Mouse (Mus musculus) kidney, adult 2 months (tissue): ENCODE results near the gene Tfdp2. TPM values are rescaled to one million over a fixed set of nuclear protein-coding genes. Genes with fewer than 3 reads are reported as not detected.

Source experiments
- DNase-seq: peaks from one replicate; pipeline ENCODE4 v3.0.0; 2021
- H3K27ac ChIP-seq: fragments of 200-500 bp; 2 replicates; pipeline ENCODE4 v1.5.1; 2012; ENCODE audit warnings: low read depth, low read length, control low read depth, inconsistent platforms; ENCODE audit not compliant: insufficient read depth
- H3K27me3 ChIP-seq: fragments of 200-500 bp; replicated peaks from 2 replicates; pipeline ENCODE4 v1.6.1; 2012; ENCODE audit warnings: mild to moderate bottlenecking, moderate library complexity, low read length, inconsistent platforms; ENCODE audit not compliant: control insufficient read depth, insufficient read depth
- H3K36me3 ChIP-seq: fragments of 200-500 bp; 2 replicates; pipeline ENCODE4 v1.6.1; 2012; ENCODE audit warnings: mild to moderate bottlenecking, moderate library complexity, low read length, inconsistent platforms; ENCODE audit not compliant: control insufficient read depth, insufficient read depth
- H3K4me1 ChIP-seq: fragments of 200-500 bp; 2 replicates; pipeline ENCODE4 v1.6.1; 2011; ENCODE audit warnings: low read length; ENCODE audit not compliant: control insufficient read depth, insufficient read depth
- H3K4me3 ChIP-seq: fragments of 200-500 bp; 2 replicates; pipeline ENCODE4 v1.5.1; 2011; ENCODE audit warnings: mild to moderate bottlenecking, low read depth, low read length, control low read depth; ENCODE audit not compliant: insufficient read depth
- CTCF ChIP-seq: fragments of 200-500 bp; conservative IDR thresholded peaks from 2 replicates; pipeline ENCODE4 v1.5.1; 2011; ENCODE audit warnings: low read depth, mild to moderate bottlenecking, control low read depth, low read length, moderate library complexity, mixed read lengths; ENCODE audit not compliant: insufficient read depth, insufficient read length
- POLR2A ChIP-seq: fragments of 200-500 bp; IDR thresholded peaks from one replicate; pipeline ENCODE4 v1.6.1; 2011; ENCODE audit warnings: low read depth, low read length, control low read depth
- WGBS: fragments of 180-500 bp; shearing (Covaris S2); methylation state at CpG from one replicate; pipeline ENCODE4 v1.1.7; 2018; 5-methylcytosine and 5-hydroxymethylcytosine counted together
- polyA plus RNA-seq: library from polyadenylated mRNA; depleted of rRNA; stranded (reverse); fragments of >200 nt; gene quantifications from 2 replicates; pipeline ENCODE4 v1.2.3, GENCODE M21; 2012; rRNA removed

Tfdp2 gene
- polyA plus RNA-seq, 1 experiment = 14.7 TPM

GRCm38 (mm10) chr9:96360056-96360455 lies 164.0 kb downstream of the Tfdp2 start:
- no peak for DNase-seq
- Histone ChIP-seq H3K27ac (no peak overlapping the region), H3K4me3 (no peak overlapping the region), H3K36me3 (no peaks in the 10 kb centered on the region; the same call in 1 of the 2 replicates), H3K4me1 (peaks cover 15% of the 10 kb centered on the region), H3K27me3 (no peaks in the 10 kb centered on the region)
- TF ChIP-seq CTCF = no peak
- TF ChIP-seq POLR2A = no peak
- 87% methylated on average over 3 of the region's 3 CpGs for WGBS

- DNase-seq = peak; percentile 86
- peak overlapping the region; percentile 77 for H3K27ac ChIP-seq
- H3K27me3 ChIP-seq = no peaks in the 10 kb centered on the region
- peaks cover 15% of the 10 kb centered on the region for H3K4me1 ChIP-seq
- peak overlapping the region; percentile 88 for H3K4me3 ChIP-seq
- no peaks in the 10 kb centered on the region; the same call in 1 of the 2 replicates for H3K36me3 ChIP-seq
- TF ChIP-seq CTCF (no peak), POLR2A (no peak)
- 1% methylated on average over 64 of the region's 64 CpGs for WGBS
These were observed 167.6 kb downstream of the Tfdp2 start for GRCm38 (mm10) chr9:96363581-96364140.

- Histone ChIP-seq H3K27me3 (no peaks in the 10 kb centered on the region), H3K4me1 (peaks cover 10% of the 10 kb centered on the region), H3K4me3 (peak within 1 kb of the TSS; percentile 95), H3K27ac (peak within 1 kb of the TSS; percentile 91), H3K36me3 (no peaks in the 10 kb centered on the region; the same call in 1 of the 2 replicates)
- under 1% methylated on average over 81 of the region's 81 CpGs for whole genome bisulfite sequencing
- DNase-seq = peak; percentile 99
- TF ChIP-seq POLR2A (peak; percentile 64), CTCF (no peak)
These were observed 168.2 kb downstream of the Tfdp2 start, which contains the start of gene Atp1b3 for GRCm38 (mm10) chr9:96364141-96364838. Gene Atp1b3 (minus strand): TSS chr9:96364442.

GRCm38 (mm10) chr9:96365271-96365872 lies 169.3 kb downstream of the Tfdp2 start:
- DNase-seq = no peak
- WGBS = 54% methylated on average over 6 of the region's 6 CpGs
- Histone ChIP-seq H3K4me3 (no peak overlapping the region), H3K4me1 (peaks cover 10% of the 10 kb centered on the region), H3K27me3 (no peaks in the 10 kb centered on the region), H3K36me3 (no peaks in the 10 kb centered on the region), H3K27ac (no peak overlapping the region)
- TF ChIP-seq CTCF (no peak), POLR2A (no peak)

GRCm38 (mm10) chr9:96369654-96370384 lies 173.7 kb downstream of the Tfdp2 start:
- no peak overlapping the region for H3K27ac ChIP-seq
- WGBS = 64% methylated on average over 5 of the region's 5 CpGs
- H3K27me3 ChIP-seq = no peaks in the 10 kb centered on the region
- no peak for DNase-seq
- H3K4me3 ChIP-seq = no peak overlapping the region
- H3K4me1 ChIP-seq = peaks cover 5% of the 10 kb centered on the region; the same call in 1 of the 2 replicates
- H3K36me3 ChIP-seq = no peaks in the 10 kb centered on the region
- no peak for TF ChIP-seq CTCF
- no peak for TF ChIP-seq POLR2A

- Histone ChIP-seq H3K36me3 (no peaks in the 10 kb centered on the region), H3K4me3 (no peak overlapping the region), H3K4me1 (peaks cover 5% of the 10 kb centered on the region; the same call in 1 of the 2 replicates), H3K27me3 (no peaks in the 10 kb centered on the region), H3K27ac (peak overlapping the region; percentile 50)
- peak; percentile 6 for DNase-seq
- TF ChIP-seq POLR2A (no peak), CTCF (no peak)
- WGBS = 57% methylated on average over 5 of the region's 5 CpGs
These were observed 175.0 kb downstream of the Tfdp2 start for GRCm38 (mm10) chr9:96371075-96371474.

Other genes starting within 250 kb of the Tfdp2 start
- 3.2 and 4.0 TPM in 2 replicates for gene Xrn1, start 241.5 kb upstream of the Tfdp2 start, polyA plus RNA-seq
- 6.7 and 6.9 TPM in 2 replicates for gene Gk5, start 76.9 kb upstream of the Tfdp2 start, polyA plus RNA-seq
- gene Atp1b3, start 168.2 kb downstream of the Tfdp2 start, polyA plus RNA-seq = 64.4 and 71.0 TPM in 2 replicates